Comparison of ENCODE assay signal across 11 mouse cellular contexts in the genomic region with DNA sequence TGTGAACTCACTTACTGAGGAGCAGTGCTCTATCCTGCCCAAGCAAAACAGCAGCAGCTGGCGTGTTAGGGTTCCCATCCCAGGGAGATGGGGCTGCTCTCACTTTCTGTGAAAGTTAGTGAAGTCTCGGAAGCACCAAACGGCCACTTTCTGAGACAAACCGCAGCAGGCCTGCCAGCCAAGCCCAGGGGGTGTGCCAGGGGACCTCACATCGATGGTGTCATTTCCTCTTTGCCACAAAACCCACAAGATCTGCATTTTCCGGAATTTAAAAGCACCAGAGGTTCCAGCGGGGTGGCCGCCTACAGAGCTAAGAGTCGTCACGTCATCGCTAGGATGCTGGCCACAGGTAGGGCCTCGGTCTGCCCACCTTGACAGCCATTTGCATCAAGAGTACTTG.
DNase-seq lines count a peak whose midpoint lies in the region; ATAC-seq and TF ChIP-seq lines count a peak whose summit lies in the region.
"Had no signal": no experiment of that assay in that cellular context is flagged by ENCODE, and none has a peak within 500 bp of the region (broad histone marks: within the 10 kb centered on the region; RNA-seq: fewer than 3 reads in every experiment).

No protein-coding gene starts in this region.

- H3K27ac ChIP-seq in MEL (ENCODE audit: control insufficient read depth, low read depth, low read length) = peak overlapping the region; percentile 57
- H3K27ac ChIP-seq in liver, embryonic 15.5 days (replicated peaks) = peak overlapping the region; percentile 68
- H3K27ac ChIP-seq in intestine, postnatal 0 days (ENCODE audit: low read depth, low read length) = no peak overlapping the region
- H3K27ac ChIP-seq: lung, embryonic 15.5 days had no signal

- H3K9ac ChIP-seq in MEL (ENCODE audit: control insufficient read depth, low read depth, low read length, poor library complexity, severe bottlenecking) = peak overlapping the region; percentile 43
- H3K9ac ChIP-seq in liver, embryonic 15.5 days = no peak overlapping the region
- H3K9ac ChIP-seq in intestine, postnatal 0 days (ENCODE audit: low read depth, low read length) = no peak overlapping the region
- H3K9ac ChIP-seq: lung, embryonic 15.5 days had no signal

- H3K4me1 ChIP-seq in MEL (ENCODE audit: control insufficient read depth in 1 of 2, insufficient read depth in 2 of 2, low read length in 2 of 2) = peaks cover 12 to 36% of the 10 kb centered on the region in 2 experiments
- H3K4me1 ChIP-seq in liver, embryonic 15.5 days (replicated peaks) = peaks cover 63% of the 10 kb centered on the region
- H3K4me1 ChIP-seq in intestine, postnatal 0 days (replicated peaks; ENCODE audit: control insufficient read depth, insufficient read depth, low read length) = no peaks in the 10 kb centered on the region

- TF ChIP-seq RAD21 in MEL (IDR thresholded peaks at IDR 0.05; ENCODE audit: low read depth, low read length) = no peak

- TF ChIP-seq CTCF in C2C12 (IDR thresholded peaks at IDR 0.05; ENCODE audit: control insufficient read depth, insufficient read depth, insufficient read length) = no peak
- TF ChIP-seq CTCF in MEL (IDR thresholded peaks at IDR 0.05 in 2 of 3, conservative IDR thresholded peaks at IDR 0.05 in 1 of 3; ENCODE audit: control insufficient read depth in 1 of 3, insufficient read depth in 1 of 3, low read depth in 2 of 3, low read length in 3 of 3, poor library complexity in 1 of 3, severe bottlenecking in 1 of 3) = no peak
- no peak for TF ChIP-seq CTCF in intestine, postnatal 0 days (IDR thresholded peaks at IDR 0.05; ENCODE audit: low read depth)

- no peak for ATAC-seq in liver, embryonic 15.5 days (ENCODE audit: insufficient read depth)
- ATAC-seq in intestine, postnatal 0 days = no peak

- H3ac ChIP-seq in C2C12 (ENCODE audit: control insufficient read depth, insufficient read length, low read depth) = peak overlapping the region; percentile 28

- peak overlapping the region; percentile 14; the same call in 1 of the 2 replicates for H3K4me2 ChIP-seq in liver, embryonic 15.5 days
- no peak overlapping the region for H3K4me2 ChIP-seq in intestine, postnatal 0 days (replicated peaks; ENCODE audit: low read depth)
- H3K4me2 ChIP-seq: lung, embryonic 15.5 days had no signal

- WGBS in liver, embryonic 15.5 days (ENCODE audit: insufficient replicate concordance) = 18% methylated on average over 12 of the region's 12 CpGs
- WGBS in intestine, postnatal 0 days = 89% methylated on average over 12 of the region's 12 CpGs

- no peak overlapping the region for H3K4me3 ChIP-seq in C2C12 (ENCODE audit: insufficient read depth, poor library complexity, severe bottlenecking)
- peak overlapping the region; percentile 33 to 37; a peak in 3 of 4 replicates for H3K4me3 ChIP-seq in MEL (ENCODE audit: control insufficient read depth in 1 of 2, insufficient read depth in 1 of 2, low read depth in 2 of 2, low read length in 2 of 2)
- H3K4me3 ChIP-seq in liver, embryonic 15.5 days (replicated peaks) = no peak overlapping the region
- no peak overlapping the region for H3K4me3 ChIP-seq in intestine, postnatal 0 days (ENCODE audit: low read depth, low read length)
- H3K4me3 ChIP-seq: erythroblast, embryonic 14.5 days; lung, embryonic 15.5 days had no signal

- TF ChIP-seq POLR2A in MEL (IDR thresholded peaks at IDR 0.05; ENCODE audit: control insufficient read depth in 1 of 2, insufficient read depth in 1 of 2, low read depth in 1 of 2, low read length in 2 of 2, poor library complexity in 1 of 2) = peak in 1 of 2 experiments; percentile 46; a peak in 1 of 4 replicates

- peaks cover 4% of the 10 kb centered on the region for H3K36me3 ChIP-seq in C2C12 (ENCODE audit: control insufficient read depth, insufficient read depth)
- H3K36me3 ChIP-seq in MEL (ENCODE audit: control insufficient read depth in 1 of 2, insufficient read depth in 2 of 2, low read length in 2 of 2) = peaks cover 0 to 31% of the 10 kb centered on the region in 2 experiments; a peak in 2 of 4 replicates
- H3K36me3 ChIP-seq in liver, embryonic 15.5 days (replicated peaks) = no peaks in the 10 kb centered on the region
- H3K36me3 ChIP-seq in intestine, postnatal 0 days (ENCODE audit: control insufficient read depth, insufficient read depth) = peaks cover 27% of the 10 kb centered on the region
- H3K36me3 ChIP-seq: lung, embryonic 15.5 days had no signal

- H3K79me2 ChIP-seq in C2C12 (ENCODE audit: control insufficient read depth, insufficient read depth) (no peaks in the 10 kb centered on the region), MEL (ENCODE audit: control insufficient read depth, insufficient read depth, low read length, poor library complexity) (peaks cover 2% of the 10 kb centered on the region; the same call in 1 of the 2 replicates)

- no peaks in the 10 kb centered on the region for H3K9me3 ChIP-seq in MEL (replicated peaks; ENCODE audit: insufficient read depth, low read length)
- H3K9me3 ChIP-seq in liver, embryonic 15.5 days (replicated peaks) = no peaks in the 10 kb centered on the region
- no peaks in the 10 kb centered on the region for H3K9me3 ChIP-seq in intestine, postnatal 0 days (ENCODE audit: control insufficient read depth)
- H3K9me3 ChIP-seq: lung, embryonic 15.5 days had no signal

- DNase-seq in MEL (ENCODE audit: low read depth, low spot score) = peak; percentile 85
- peak; percentile 24 to 41 for DNase-seq in spleen, postnatal 14 days (ENCODE audit: low spot score in 2 of 2)
- no peak for DNase-seq in layer of hippocampus, adult 8-10 months (ENCODE audit: low spot score in 2 of 2)
- no peak for DNase-seq in ovary, postnatal 36 days (ENCODE audit: low spot score)
- DNase-seq: cerebellum, adult 18-20 months; kidney, postnatal 4 days had no signal

- no peaks in the 10 kb centered on the region for H3K79me3 ChIP-seq in C2C12 (ENCODE audit: low read depth)

- peak; percentile 58 to 81; a peak in 3 of 4 replicates for TF ChIP-seq EP300 in MEL (IDR thresholded peaks at IDR 0.05; ENCODE audit: low read depth in 1 of 2, low read length in 2 of 2)

- no peaks in the 10 kb centered on the region for H3K27me3 ChIP-seq in C2C12 (ENCODE audit: control insufficient read depth, insufficient read depth, insufficient read length)
- H3K27me3 ChIP-seq in MEL (ENCODE audit: control insufficient read depth in 1 of 2, insufficient read depth in 2 of 2, low read length in 2 of 2) = no peaks in the 10 kb centered on the region
- 0 out of 2 replicates have a peak, but pooled peaks cover 3% of the 10 kb centered on the region for H3K27me3 ChIP-seq in liver, embryonic 15.5 days
- H3K27me3 ChIP-seq in intestine, postnatal 0 days (replicated peaks; ENCODE audit: control insufficient read depth, insufficient read depth, low read length) = no peaks in the 10 kb centered on the region
- H3K27me3 ChIP-seq: lung, embryonic 15.5 days had no signal

TF ChIP-seq in C2C12, 6 proteins besides CTCF, POLR2A, EP300 and RAD21:
- no peak for TF ChIP-seq USF1 (IDR thresholded peaks at IDR 0.05; ENCODE audit: low read depth)
- no peak for TF ChIP-seq MYOG (IDR thresholded peaks at IDR 0.05; ENCODE audit: control insufficient read depth, extremely low read depth, insufficient read length)
- TF ChIP-seq CEBPB (IDR thresholded peaks at IDR 0.05; ENCODE audit: low read depth) = no peak
- no peak for TF ChIP-seq MAX (IDR thresholded peaks at IDR 0.05)
- TF ChIP-seq MYOD1 (IDR thresholded peaks at IDR 0.05; ENCODE audit: control insufficient read depth, insufficient read length, low read depth) = no peak
- no peak for TF ChIP-seq FOSL1 (IDR thresholded peaks at IDR 0.05; ENCODE audit: insufficient read depth, low read length, poor library complexity, severe bottlenecking)
TF ChIP-seq in C2C12: peak in this region for 0.

TF ChIP-seq in MEL, 35 proteins besides CTCF, POLR2A, EP300 and RAD21 (continues in another document):
- TF ChIP-seq ELF1 (IDR thresholded peaks at IDR 0.05; ENCODE audit: low read depth, low read length) = no peak
- TF ChIP-seq MXI1 (IDR thresholded peaks at IDR 0.05; ENCODE audit: low read depth, low read length) = no peak
- TF ChIP-seq HCFC1 (IDR thresholded peaks at IDR 0.05; ENCODE audit: low read depth, low read length) = 0 out of 2 replicates have a peak, but pooled peaks have one; percentile 25
- TF ChIP-seq MYC (IDR thresholded peaks at IDR 0.05; ENCODE audit: low read depth, low read length) = no peak
- TF ChIP-seq ZKSCAN1 (IDR thresholded peaks at IDR 0.05; ENCODE audit: low read depth, low read length) = no peak
- TF ChIP-seq SMC3 (IDR thresholded peaks at IDR 0.05; ENCODE audit: low read depth, low read length) = peak; percentile 6; the same call in 1 of the 2 replicates
- TF ChIP-seq SIN3A (IDR thresholded peaks at IDR 0.05; ENCODE audit: low read length) = no peak; the same call in 1 of the 2 replicates
- no peak for TF ChIP-seq MEF2A (IDR thresholded peaks at IDR 0.05; ENCODE audit: extremely low read depth, insufficient replicate concordance, low read depth, low read length, poor library complexity, severe bottlenecking)
- 0 out of 2 replicates have a peak, but pooled peaks have one; percentile 45 for TF ChIP-seq BHLHE40 (IDR thresholded peaks at IDR 0.05; ENCODE audit: borderline replicate concordance, low read depth, low read length)
- no peak for TF ChIP-seq CHD1 (IDR thresholded peaks at IDR 0.05; ENCODE audit: low read depth, low read length)
- no peak for TF ChIP-seq GATA1 (IDR thresholded peaks at IDR 0.05; ENCODE audit: low read depth, low read length)
- peak; percentile 53; the same call in 1 of the 2 replicates for TF ChIP-seq TBP (IDR thresholded peaks at IDR 0.05; ENCODE audit: low read depth, low read length)
- TF ChIP-seq KAT2A (conservative IDR thresholded peaks at IDR 0.05; ENCODE audit: low read depth, low read length) = no peak
- TF ChIP-seq POLR2AphosphoS5 (IDR thresholded peaks at IDR 0.05; ENCODE audit: borderline replicate concordance, low read depth, low read length) = no peak
- TF ChIP-seq MYB (IDR thresholded peaks at IDR 0.05; ENCODE audit: low read depth, low read length) = no peak; the same call in 1 of the 2 replicates
- 0 out of 2 replicates have a peak, but pooled peaks have one; percentile 28 for TF ChIP-seq RCOR1 (IDR thresholded peaks at IDR 0.05; ENCODE audit: low read depth, low read length)
- TF ChIP-seq ZNF384 (IDR thresholded peaks at IDR 0.05; ENCODE audit: low read depth, low read length) = no peak
- no peak for TF ChIP-seq UBTF (IDR thresholded peaks at IDR 0.05; ENCODE audit: borderline replicate concordance, insufficient read depth, low read depth, low read length)
- peak; percentile 89 for TF ChIP-seq ETS1 (IDR thresholded peaks at IDR 0.05; ENCODE audit: low read depth, low read length)
- no peak for TF ChIP-seq ZC3H11A (IDR thresholded peaks at IDR 0.05; ENCODE audit: low read depth, low read length)
- no peak for TF ChIP-seq TCF12 (IDR thresholded peaks at IDR 0.05; ENCODE audit: low read depth, low read length)
- TF ChIP-seq USF2 (IDR thresholded peaks at IDR 0.05; ENCODE audit: borderline replicate concordance in 1 of 2, insufficient read depth in 1 of 2, low read depth in 1 of 2, low read length in 2 of 2) = no peak
- TF ChIP-seq JUND (IDR thresholded peaks at IDR 0.05; ENCODE audit: low read depth, low read length) = no peak

Comparison
In these comparisons a context has a peak if more than half of its experiments do, and no peak if none do; other contexts are left out.
1. H3K4me3 ChIP-seq: peak in MEL (2 of 2); none in C2C12 (single experiment), liver, embryonic 15.5 days (single experiment) and intestine, postnatal 0 days (single experiment).
2. DNase-seq: peak in MEL (single experiment) and spleen, postnatal 14 days (2 of 2); none in layer of hippocampus, adult 8-10 months (0 of 2) and ovary, postnatal 36 days (single experiment).